Mouse (Mus musculus) T-helper 2 cell (primary cell): Measurements from ENCODE around the gene Smtnl2.
"Not testable (repeated sequence)": the region's sequence is repeated elsewhere in the genome, so short reads cannot be mapped to it uniquely, and the experiment has no call there.

Experiments used
- in situ Hi-C: fragments of 300-600 bp; cut with MboI, MseI; formaldehyde crosslinking; loops from one replicate; pipeline ENCODE4 v1.15.1; 2025; ENCODE audit warnings: high pct_unique_total_duplicates

Smtnl2 gene

GRCm38 (mm10) chr11:72363523-72364240 lies 47.8 kb downstream of the Smtnl2 start:
- in situ Hi-C loops, result no loop called here

- in situ Hi-C loops, result no loop called here
Observed at GRCm38 (mm10) chr11:72362347-72362741, 49.2 kb downstream of the Smtnl2 start, which contains the start of gene Tekt1. Gene Tekt1 (minus strand): TSS chr11:72362442.

DNA sequence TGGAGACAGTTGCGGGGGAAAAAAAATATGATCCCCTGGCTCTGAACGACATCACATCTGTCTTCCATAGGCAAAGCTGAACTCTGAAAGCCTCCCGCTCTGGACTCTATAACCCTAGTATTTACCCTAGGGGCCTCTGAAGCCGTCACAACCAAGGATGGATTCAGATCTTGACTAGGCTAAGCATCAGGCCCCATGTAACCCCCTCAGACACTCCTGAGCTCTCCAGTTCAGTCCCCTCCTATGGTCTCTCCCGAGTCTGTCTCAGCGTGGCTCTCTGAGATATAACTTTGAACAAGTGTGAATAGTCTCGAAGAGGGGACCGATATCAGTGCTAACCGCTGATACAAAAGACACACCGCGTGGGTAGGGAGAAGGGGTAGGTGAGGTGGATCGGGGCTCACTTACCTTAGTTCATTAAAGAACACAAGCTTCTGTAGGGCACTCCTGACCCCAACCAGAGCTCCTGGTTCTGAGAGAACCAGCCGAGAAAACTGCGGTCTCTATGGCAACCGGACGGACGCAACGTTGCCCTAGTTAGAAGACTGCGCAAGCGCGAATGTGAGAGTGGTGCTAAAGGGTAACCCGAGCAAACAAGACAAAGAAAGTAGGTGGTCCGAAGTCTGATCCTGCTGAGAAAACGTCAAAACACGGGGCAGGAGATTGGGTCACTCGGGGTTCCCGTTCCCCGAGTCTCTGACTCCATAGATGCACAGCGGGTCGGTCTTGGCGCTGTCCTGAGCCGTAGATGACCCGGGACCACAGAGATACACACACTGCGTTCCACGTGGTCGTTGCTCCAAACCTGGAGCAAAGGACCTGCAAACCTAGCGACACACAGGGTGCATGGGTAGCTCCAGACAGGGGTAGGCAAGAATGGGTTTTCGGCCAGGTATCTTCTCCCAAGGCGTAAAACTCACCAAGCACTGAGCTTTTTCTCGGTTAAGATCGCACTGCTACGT lies 49.8 kb downstream of the Smtnl2 start:
- in situ Hi-C loops, result no loop called here

- in situ Hi-C loops, result loop anchor here (5.0 kb wide), 1 partner anchor 62 kb away; no protein-coding TSS in a partner anchor
Observed at GRCm38 (mm10) chr11:72354971-72355728, 56.4 kb downstream of the Smtnl2 start.

DNA sequence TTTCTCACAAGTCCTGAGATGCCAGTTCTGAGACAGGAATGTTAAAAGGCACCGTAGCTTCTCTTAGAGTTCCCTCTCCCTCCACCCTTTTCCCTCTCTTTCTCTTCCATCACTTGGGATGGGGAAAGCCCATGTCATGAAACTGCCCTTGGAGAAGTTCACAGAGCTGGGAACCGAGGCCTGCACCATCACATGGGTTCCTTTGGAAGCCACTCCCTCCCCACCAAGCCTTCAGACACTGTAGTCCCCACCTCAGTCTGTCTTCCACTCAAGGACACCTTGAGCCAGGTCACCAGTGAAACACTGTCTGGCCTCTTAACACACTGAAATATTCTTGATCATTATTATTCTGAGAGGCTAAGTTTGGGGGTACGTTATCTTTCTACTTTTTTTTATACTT lies 58.3 kb downstream of the Smtnl2 start:
- in situ Hi-C loops, result no loop called here

DNA sequence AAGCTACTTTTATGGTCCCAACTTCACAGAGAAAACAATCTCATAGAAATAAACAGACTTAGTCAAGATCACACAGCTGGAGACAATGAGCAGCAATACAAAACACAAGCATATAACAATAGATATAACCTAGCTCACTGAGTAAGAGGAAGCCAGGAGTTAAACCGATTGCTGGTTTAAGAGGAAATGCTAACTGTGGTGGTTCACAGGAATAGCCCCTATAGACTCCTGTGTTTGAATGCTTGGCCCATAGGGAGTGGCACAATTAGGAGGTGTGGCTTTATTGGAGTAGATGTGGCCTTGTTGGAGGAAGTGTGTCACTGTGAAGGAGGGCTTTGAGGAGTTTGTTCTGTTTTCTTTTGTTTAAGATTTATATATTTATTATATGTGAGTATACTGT lies 59.2 kb downstream of the Smtnl2 start:
- in situ Hi-C loops, result no loop called here

DNA sequence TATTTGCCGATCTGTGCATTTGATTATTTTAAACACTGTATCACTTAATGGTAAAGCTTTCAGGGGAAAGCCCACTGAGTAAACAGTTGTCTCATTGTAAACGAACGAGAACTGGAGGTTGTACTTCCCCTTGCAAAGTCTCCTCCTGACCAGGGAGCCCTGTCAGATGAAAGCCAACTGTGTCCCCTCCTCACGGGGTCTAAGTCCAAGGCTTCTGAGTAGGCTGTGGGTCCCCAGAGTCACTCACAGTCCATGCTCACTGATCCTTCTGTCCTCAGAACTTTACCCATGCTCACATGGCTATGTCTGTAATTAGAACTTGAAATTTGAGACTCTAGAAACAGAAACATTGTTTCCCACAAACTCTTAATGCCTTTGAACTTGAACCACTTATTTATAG lies 61.9 kb downstream of the Smtnl2 start:
- in situ Hi-C loops, result no loop called here

DNA sequence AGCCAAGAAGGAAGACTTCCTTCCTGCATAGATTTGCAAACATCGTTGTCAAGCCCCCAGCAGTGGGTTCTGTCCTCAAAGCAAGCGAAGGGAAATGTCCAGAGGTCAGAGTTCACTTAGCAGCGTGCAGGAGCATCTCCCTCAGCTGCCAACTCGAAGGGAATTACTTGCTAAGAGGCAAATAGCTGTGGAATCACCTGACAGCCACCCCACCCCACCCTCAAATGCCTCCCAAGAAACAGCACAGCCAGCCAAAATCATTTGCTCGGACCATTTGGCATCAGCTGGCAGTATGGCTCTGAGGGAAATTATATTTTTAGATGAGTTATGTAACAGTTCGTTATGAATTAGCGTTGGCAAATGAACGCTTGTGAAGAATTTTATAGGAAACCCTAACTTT lies 62.5 kb downstream of the Smtnl2 start:
- in situ Hi-C loops, result no loop called here

DNA sequence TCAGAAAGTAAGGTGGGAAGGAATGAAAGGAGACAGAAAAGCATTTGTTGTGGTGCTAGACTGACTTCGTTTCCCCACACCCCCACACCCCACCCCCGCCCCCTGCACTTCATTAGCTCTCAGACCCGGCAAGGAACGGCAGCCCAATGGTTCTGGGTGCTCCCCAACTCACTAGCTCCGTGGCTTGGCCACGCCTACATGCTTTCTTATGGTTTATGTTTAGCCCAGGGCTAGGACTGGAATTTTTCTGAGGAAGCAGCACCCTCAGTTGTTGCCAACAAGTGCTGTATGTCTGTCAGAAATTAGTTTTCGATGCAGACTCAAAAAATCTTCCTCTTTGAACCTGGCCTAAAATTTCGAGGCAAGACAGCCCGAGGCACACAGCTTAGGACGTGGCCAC lies 63.0 kb downstream of the Smtnl2 start:
- in situ Hi-C loops, result no loop called here

DNA sequence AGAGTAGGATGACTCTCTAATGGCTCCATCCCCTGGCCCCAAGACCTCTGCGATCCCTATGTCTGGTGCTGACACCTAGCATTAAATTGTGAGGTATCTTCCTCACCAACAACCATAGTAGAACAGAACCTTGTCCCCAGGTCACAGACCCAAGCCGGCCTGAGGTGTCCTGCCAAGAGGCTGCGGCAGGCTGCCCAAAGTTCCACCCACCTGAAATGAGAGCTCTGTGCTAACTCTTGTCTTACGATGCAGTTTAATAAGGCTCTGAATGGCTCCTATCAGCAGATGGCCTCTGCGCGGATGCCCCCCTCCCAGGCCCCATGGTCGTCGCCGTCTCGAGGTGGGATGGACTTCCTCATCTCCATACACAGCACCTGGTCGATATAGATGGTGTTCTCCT lies 67.0 kb downstream of the Smtnl2 start:
- in situ Hi-C loops, result no loop called here

GRCm38 (mm10) chr11:72343904-72344303 lies 67.6 kb downstream of the Smtnl2 start:
- in situ Hi-C loops, result no loop called here

DNA sequence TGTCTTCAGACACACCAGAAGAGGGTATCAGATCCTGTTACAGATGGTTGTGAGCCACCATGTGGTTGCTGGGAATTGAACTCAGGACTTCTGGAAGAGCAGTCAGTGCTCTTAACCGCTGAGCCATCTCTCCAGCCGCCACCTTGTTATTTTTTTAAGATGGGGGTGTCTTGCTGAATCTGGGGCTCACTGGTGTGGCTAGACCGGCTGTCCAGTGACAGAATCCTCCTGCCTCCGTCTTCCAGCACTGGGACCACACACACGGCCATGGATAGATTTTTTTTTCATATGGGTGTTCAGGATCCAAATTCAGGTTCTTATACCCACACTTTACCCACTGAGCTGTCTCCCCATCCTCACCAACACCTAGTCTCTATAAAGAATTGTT lies 68.3 kb downstream of the Smtnl2 start:
- in situ Hi-C loops, result not testable (repeated sequence)

GRCm38 (mm10) chr11:72342549-72343237 lies 68.8 kb downstream of the Smtnl2 start:
- in situ Hi-C loops, result no loop called here

- in situ Hi-C loops, result no loop called here
Observed at GRCm38 (mm10) chr11:72339716-72340115, 71.8 kb downstream of the Smtnl2 start.
